Mouse (Mus musculus): ENCODE measurements at regions not wholly inside any gene's neighbourhood (a gene's known extent, or its start where the extent isn't known, plus 50 kb on each side); places are given as distances from the start of the nearest gene placed in this dataset.

DNA sequence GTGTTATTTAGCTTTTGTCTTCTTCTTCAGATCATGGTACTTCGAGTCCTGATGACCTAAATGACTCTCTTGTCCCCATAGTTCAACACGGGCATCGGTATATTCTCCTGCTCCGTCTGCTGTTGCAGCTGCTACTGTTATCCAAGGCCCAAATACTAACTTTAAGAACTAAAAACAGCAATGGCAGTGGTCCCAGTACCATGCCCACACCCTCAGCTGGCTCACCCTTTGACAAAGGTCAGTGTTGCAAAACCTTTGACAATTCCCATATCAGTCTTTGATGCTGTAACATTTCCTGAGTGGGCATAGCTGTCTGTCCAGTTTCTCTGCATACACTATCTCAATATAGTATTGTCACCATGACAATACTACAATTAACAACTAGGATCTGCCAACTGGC, 96.8 kb upstream of the Cpeb2 start:
- DNase-seq (ENCODE audit: low spot score in 2 of 2): no peak

DNA sequence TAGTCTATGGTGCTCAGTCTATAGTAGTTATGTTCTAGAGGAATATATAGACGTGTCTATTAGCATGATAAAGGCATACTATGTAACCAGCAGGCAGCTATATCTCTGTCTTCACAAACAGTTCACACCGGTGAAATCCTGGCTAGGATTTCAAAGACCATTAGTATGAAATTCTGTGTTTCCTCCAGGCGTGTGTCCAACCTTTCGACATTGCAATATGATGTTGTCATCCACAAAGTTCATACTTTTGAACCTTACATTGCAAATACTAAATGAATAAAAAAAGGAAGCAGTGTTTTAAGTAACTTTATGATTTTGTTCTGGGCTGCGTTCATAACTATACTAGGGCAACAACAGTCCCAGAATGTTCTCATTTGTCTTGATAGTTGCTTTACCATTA, 95.2 kb upstream of the Cpeb2 start:
- no peak for DNase-seq (ENCODE audit: low spot score in 2 of 2)

DNA sequence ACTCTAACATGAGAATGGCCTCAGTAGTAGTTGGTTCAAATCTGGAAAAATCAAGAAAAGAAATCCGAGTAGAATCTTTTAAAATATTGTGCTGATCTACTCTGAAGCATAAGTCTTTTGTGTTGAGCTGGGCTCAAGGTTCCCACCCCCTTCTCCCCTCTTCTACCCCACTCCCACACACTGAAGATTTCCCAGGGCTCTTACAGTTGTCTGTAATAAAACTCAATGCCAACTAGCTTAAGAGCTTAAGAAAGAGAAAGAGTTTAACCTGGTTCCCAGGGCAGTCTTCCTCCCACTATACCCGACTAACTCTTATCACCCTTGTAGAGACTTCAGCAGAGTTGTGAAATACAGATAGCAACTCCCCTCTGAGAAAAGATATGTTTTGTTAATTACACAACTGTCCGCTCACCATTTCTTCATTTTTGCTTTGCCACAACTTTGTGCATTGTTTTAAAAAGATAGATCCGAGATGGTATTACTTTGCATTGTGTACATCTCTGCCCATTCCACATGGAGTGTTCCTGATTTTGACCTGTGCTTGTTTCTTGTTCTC, 94.0 kb upstream of the Cpeb2 start:
- DNase-seq (ENCODE audit: low spot score in 2 of 2): no peak

DNA sequence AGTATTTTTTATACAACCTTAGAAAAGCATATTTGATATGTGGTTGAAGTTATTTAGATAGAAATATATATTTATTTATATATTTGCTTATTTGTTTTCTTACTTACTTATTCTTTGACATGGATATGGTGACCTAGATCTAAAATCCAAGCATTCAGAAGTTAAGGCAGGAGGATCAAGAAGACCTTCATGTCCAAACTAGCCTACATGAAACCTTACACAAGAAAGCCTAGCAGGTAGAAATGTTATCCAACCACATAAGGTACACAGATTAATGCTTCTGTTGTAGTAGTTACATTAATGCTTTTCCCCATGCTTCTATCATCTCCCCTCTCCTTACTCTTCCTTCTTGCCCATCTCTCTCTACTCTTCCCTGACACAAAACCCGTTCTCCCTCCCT, 93.2 kb upstream of the Cpeb2 start:
- DNase-seq (ENCODE audit: low spot score in 2 of 2): no peak

DNA sequence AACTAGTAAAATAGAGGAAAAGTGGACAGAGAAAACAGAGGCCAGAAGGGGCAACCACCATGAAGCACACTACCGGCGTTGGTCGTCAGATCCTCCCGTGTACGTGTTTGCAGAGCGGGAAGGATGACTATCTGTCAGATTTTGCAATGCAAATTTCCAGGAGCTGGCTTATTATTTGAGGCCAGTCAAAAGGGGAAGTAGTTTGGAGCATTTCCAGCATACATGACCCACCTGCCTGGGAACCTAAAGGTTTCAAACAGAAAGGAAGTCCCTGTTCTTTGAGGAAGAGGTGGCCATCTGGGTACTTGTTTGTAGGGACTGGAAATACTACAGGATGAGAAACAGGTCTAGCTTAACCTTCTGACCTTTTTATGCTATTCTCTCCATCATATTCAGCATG, 87.0 kb upstream of the Cpeb2 start:
- DNase-seq (ENCODE audit: low spot score in 2 of 2): peak in 1 of 2 experiments; percentile 2

DNA sequence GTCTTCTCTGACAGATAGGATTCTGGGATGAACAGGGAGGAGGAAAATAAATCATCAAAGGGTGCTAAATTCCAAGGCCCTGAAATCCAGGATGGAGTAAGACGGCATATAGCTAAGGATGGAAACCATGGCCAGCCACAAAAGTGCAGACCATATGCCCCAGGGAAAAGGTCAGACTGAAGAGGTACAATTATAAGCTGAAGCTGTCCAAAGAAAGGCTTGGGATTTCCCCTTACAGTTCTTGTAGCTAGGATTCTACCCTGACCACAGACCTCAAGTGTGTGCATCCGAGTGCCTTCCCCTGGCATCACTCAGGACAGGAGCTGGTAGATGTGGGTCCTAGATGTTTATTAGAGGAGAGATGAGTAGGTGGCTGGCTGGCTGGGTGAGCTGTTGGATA, 86.0 kb upstream of the Cpeb2 start:
- no peak for DNase-seq (ENCODE audit: low spot score in 2 of 2)

DNA sequence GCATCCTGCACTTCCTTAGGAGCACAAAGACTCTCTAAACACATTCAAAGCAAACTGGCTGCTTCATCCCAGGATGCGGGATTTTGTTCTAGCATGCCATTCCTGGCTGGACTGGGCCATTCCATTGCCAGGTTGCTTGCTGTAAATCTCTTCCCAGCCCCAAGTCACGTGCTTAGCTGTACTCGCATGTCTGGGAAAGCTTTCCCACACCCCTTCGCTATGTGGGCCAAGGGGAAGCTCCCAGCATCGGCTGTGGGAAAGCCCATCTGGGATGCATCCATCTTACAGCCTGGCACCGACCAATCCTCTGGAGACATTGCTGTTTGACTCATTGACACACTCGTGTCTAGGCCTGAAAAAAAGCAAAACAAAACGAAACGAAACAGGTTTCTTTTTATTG, 84.5 kb upstream of the Cpeb2 start:
- no peak for DNase-seq (ENCODE audit: low spot score in 2 of 2)

DNA sequence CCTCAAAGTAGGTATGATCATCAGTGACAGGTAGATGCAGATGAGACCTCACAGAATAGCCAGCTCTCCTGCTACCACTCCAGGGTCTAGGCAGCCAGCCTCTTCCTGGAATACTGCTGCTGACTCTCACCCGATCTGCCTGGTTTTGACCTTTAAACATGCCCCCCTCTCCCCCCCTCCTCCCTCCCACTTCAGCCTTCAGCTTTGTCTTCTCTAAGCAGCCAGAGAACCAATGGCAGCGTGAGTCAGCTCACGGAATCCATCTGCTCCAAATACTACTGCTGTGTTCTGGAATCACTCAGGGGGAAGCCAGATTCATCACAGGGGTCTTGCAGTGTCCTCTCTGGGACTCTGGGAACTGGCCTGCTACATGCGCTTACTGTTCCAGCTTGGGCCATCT, 83.4 kb upstream of the Cpeb2 start:
- no peak for DNase-seq (ENCODE audit: low spot score in 2 of 2)

DNA sequence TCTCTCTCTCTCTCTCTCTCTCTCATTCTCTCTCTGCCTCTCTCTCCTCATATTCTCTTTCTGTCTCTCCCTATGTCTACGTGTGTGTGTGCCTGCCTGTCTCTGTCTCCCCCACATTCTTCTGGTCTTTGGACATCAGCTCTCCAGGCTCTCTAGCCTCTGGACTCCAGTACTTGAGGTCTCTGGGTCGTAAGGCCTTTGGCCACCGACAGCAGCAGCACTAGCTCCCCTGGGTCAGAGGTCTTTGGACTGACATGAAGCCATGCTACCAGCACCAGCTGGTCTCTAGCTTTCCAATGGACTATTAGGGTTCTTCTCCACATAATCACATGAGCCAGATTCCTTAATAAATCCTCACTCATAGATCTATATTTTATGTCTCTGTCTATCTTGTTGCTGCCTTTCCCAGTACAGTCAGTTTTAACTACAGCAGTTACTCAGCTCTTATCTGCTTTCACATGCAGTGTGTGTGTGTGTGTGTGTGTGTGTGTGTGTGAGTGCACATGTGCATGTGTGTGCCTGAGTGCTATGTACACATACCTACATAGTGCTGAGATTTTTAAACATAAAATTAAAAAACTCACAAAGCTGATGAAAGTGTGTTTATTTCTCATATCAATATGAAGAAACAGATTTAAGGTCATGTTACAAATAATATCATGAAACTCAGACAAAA, 81.7 kb upstream of the Cpeb2 start:
- DNase-seq (ENCODE audit: low spot score in 2 of 2): no peak

DNA sequence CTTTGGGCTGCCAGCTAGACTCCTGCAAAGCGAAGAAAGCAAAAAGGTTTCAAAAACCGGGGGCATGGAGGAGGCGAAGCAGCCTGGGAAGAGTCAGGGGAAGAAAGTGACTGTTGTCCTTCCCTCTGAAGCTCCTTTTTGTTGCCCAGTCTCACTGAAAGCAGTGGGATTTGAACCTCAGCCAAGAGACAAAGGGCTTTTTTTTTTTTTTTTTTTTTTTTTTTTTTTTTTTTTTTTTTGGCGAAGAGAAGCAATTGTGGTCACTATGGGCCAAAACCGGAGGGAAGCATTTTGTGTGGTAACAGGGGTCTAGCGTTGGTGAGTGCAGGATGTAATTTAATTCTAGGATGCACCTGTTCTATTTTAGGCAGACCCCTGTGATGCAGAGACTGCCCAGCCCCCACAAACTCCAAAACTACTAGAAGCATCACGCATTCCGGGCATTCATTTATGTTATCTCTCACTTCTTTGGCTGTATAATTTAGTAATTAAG, 80.8 kb upstream of the Cpeb2 start:
- DNase-seq (ENCODE audit: low spot score in 2 of 2): no peak

DNA sequence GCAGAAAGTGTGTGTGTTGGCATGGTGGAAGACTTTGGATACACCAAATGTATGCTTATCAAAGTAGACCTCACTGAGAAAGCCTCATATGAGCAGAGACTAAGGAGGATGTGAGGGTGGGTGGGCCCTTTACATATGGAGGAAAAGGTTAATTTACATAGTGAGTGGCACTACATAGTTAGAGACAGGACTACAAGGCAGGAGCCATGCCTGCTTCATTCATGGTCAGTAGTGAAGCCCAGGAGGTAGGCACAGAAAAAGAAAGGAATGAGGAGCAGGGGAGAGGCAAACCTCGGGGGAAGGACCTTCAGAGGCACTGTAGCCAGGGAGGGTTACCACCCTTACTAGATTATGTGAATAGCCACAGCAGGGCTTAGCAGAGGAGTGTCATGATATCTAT, 80.1 kb upstream of the Cpeb2 start:
- no peak for DNase-seq (ENCODE audit: low spot score in 2 of 2)

DNA sequence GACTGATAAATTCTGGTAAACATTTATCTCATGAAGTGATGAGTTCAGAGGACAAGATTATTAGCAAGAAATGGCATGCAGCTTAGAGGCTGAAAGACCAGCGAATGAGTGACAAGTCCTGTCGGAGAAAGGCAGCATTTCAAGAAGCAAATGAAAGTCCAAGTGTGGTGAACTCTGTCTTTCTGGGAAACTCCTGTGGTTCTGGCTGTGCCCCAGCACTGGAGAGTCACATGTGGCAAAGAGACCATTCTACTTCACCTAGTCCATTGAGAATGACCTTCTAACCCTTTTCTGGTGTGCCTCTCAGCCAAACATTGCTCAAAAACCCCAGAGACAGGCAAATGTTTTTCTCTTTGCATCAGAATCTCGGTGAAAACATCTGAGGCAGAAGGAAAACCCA, 76.2 kb upstream of the Cpeb2 start:
- DNase-seq (ENCODE audit: low spot score in 2 of 2): no peak

DNA sequence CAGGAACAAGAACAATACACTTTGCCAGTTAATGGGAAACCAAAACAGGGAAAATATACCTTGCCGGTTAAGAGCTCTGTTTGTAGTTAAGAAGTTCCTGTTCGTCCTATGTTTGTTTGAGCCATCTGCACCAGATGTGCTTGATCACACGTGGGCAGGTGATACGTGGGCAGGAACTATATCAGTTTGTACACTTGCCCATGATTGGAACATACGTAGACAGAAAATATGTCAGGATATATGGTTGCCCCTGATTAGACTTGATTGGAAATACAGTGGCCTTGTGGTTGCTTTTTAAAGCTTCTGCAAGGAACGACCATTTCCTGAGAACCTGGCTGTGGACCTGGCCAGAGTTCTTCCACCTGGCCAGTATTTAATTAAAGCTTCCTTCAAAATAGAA, 72.8 kb upstream of the Cpeb2 start:
- DNase-seq (ENCODE audit: low spot score in 2 of 2): no peak

DNA sequence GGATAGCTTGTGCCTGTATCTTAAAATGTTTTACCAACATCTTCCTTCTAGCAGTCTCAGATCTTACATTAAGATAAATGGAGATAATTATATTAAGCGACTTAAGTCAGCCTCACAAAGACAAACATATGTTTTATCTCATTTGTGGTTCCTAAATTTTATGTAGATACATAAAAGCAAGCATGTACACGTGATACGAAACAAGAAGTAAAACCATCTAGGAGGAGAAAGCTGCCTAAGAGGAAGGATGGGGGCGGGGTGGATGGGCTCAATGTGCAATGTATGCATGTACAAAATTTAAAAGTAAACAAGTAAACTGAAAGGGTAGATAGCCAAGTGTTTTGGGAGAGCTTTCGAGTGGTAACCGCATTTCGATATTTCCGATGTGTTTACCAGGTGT, 51.5 kb upstream of the Cpeb2 start:
- no peak for DNase-seq (ENCODE audit: low spot score in 2 of 2)
